In genomic region chr11:105152357-105152899, GRCm38 (mm10) we compare ENCODE assay signal across 19 mouse cellular contexts. TPM values are rescaled to one million over a fixed set of nuclear protein-coding genes. Genes with fewer than 3 reads are reported as not detected.
DNase-seq lines count a peak whose midpoint lies in the region; ATAC-seq and TF ChIP-seq lines count a peak whose summit lies in the region.
"Had no signal": no experiment of that assay in that cellular context is flagged by ENCODE, and none has a peak within 500 bp of the region (broad histone marks: within the 10 kb centered on the region; RNA-seq: fewer than 3 reads in every experiment).

No protein-coding gene starts in this region.

- no peaks in the 10 kb centered on the region for H3K36me3 ChIP-seq in heart, embryonic 12.5 days
- H3K36me3 ChIP-seq in liver, embryonic 14.5 days (replicated peaks; ENCODE audit: control insufficient read depth, insufficient read depth, low read depth) = no peaks in the 10 kb centered on the region
- no peaks in the 10 kb centered on the region for H3K36me3 ChIP-seq in stomach, postnatal 0 days (ENCODE audit: control insufficient read depth, insufficient read depth, low read length)
- no peaks in the 10 kb centered on the region for H3K36me3 ChIP-seq in midbrain, embryonic 10.5 days
- H3K36me3 ChIP-seq: embryonic facial prominence, embryonic 12.5 days; heart, embryonic 13.5 days; hindbrain, embryonic 13.5 days had no signal

- no peak overlapping the region for H3K4me2 ChIP-seq in heart, embryonic 12.5 days
- peak overlapping the region; percentile 79 for H3K4me2 ChIP-seq in liver, embryonic 14.5 days (ENCODE audit: low read depth)
- no peak overlapping the region for H3K4me2 ChIP-seq in stomach, postnatal 0 days (replicated peaks; ENCODE audit: low read depth)
- H3K4me2 ChIP-seq: midbrain, embryonic 11.5 days had no signal

- H3K27ac ChIP-seq in heart, embryonic 12.5 days (ENCODE audit: poor library complexity, severe bottlenecking) = no peak overlapping the region
- H3K27ac ChIP-seq in liver, embryonic 14.5 days = peak overlapping the region; percentile 91
- no peak overlapping the region for H3K27ac ChIP-seq in stomach, postnatal 0 days (replicated peaks)
- H3K27ac ChIP-seq in midbrain, embryonic 10.5 days (replicated peaks) = no peak overlapping the region
- H3K27ac ChIP-seq: forebrain, embryonic 13.5 days; hindbrain, embryonic 13.5 days had no signal

- TF ChIP-seq EP300 in liver, embryonic 14.5 days (IDR thresholded peaks at IDR 0.05; ENCODE audit: low read depth) = peak; percentile 86
- no peak for TF ChIP-seq EP300 in stomach, postnatal 0 days (optimal IDR thresholded peaks at IDR 0.05)

- no peaks in the 10 kb centered on the region for H3K27me3 ChIP-seq in heart, embryonic 12.5 days (replicated peaks)
- H3K27me3 ChIP-seq in liver, embryonic 14.5 days (ENCODE audit: control insufficient read depth, insufficient read depth, low read length) = no peaks in the 10 kb centered on the region
- H3K27me3 ChIP-seq in stomach, postnatal 0 days (ENCODE audit: control insufficient read depth, insufficient read depth, low read length) = no peaks in the 10 kb centered on the region
- H3K27me3 ChIP-seq in midbrain, embryonic 10.5 days (ENCODE audit: low read depth, poor library complexity, severe bottlenecking) = peaks cover 14% of the 10 kb centered on the region
- H3K27me3 ChIP-seq: forebrain, embryonic 13.5 days; heart, embryonic 13.5 days; hindbrain, embryonic 13.5 days had no signal

- no peak overlapping the region for H3K9ac ChIP-seq in heart, embryonic 12.5 days
- peak overlapping the region; percentile 61 for H3K9ac ChIP-seq in liver, embryonic 14.5 days (replicated peaks)
- H3K9ac ChIP-seq in stomach, postnatal 0 days (ENCODE audit: low read length) = no peak overlapping the region
- H3K9ac ChIP-seq: embryonic facial prominence, embryonic 12.5 days; forebrain, embryonic 13.5 days; hindbrain, embryonic 13.5 days; lung, embryonic 14.5 days had no signal

- no peak for DNase-seq in heart, adult 11 months
- DNase-seq in c-Kit-positive CD71-positive TER-119-negative erythroid progenitor cells, embryonic 14.5 days (ENCODE audit: low read depth) = peak; percentile 74
- DNase-seq in liver, embryonic 14.5 days (ENCODE audit: low read depth in 3 of 3, low spot score in 3 of 3) = peak; percentile 70 to 80 (median 74)
- no peak for DNase-seq in stomach, postnatal 0 days (ENCODE audit: low spot score)
- no peak for DNase-seq in cerebellum, postnatal 36 days
- DNase-seq in midbrain, embryonic 10.5 days (ENCODE audit: low spot score) = no peak
- no peak for DNase-seq in right cerebral cortex, postnatal 14 days
- DNase-seq: cerebellum, adult 18-20 months; gastrocnemius, postnatal 10 days; kidney, adult 9 months; lung, embryonic 14.5 days had no signal

- H3K4me1 ChIP-seq in heart, embryonic 12.5 days (replicated peaks) = peaks cover 46% of the 10 kb centered on the region
- peaks cover 39 to 65% of the 10 kb centered on the region in 2 experiments for H3K4me1 ChIP-seq in liver, embryonic 14.5 days (replicated peaks; ENCODE audit: control insufficient read depth in 2 of 2, insufficient read depth in 2 of 2, low read length in 1 of 2)
- no peaks in the 10 kb centered on the region for H3K4me1 ChIP-seq in stomach, postnatal 0 days (replicated peaks; ENCODE audit: control insufficient read depth, insufficient read depth)
- peaks cover 28% of the 10 kb centered on the region for H3K4me1 ChIP-seq in midbrain, embryonic 10.5 days

- H3K4me3 ChIP-seq in heart, embryonic 12.5 days = no peak overlapping the region
- H3K4me3 ChIP-seq in liver, embryonic 14.5 days (ENCODE audit: insufficient read depth in 1 of 2, low read depth in 2 of 2, low read length in 2 of 2) = peak overlapping the region; percentile 34 to 54
- H3K4me3 ChIP-seq in stomach, postnatal 0 days (ENCODE audit: low read depth, low read length) = no peak overlapping the region
- H3K4me3 ChIP-seq in midbrain, embryonic 10.5 days = no peak overlapping the region
- H3K4me3 ChIP-seq: embryonic facial prominence, embryonic 12.5 days; forebrain, embryonic 13.5 days; hindbrain, embryonic 13.5 days had no signal

- 73% methylated on average over 11 of the region's 11 CpGs for WGBS in heart, embryonic 12.5 days
- WGBS in liver, embryonic 14.5 days (ENCODE audit: insufficient replicate concordance) = 16% methylated on average over 11 of the region's 11 CpGs
- WGBS in stomach, postnatal 0 days = 74% methylated on average over 11 of the region's 11 CpGs
- WGBS in midbrain, embryonic 10.5 days = 84% methylated on average over 11 of the region's 11 CpGs

- H3K9me3 ChIP-seq in heart, embryonic 12.5 days (replicated peaks) = no peaks in the 10 kb centered on the region
- no peaks in the 10 kb centered on the region for H3K9me3 ChIP-seq in liver, embryonic 14.5 days (ENCODE audit: control insufficient read depth, low read length)
- no peaks in the 10 kb centered on the region for H3K9me3 ChIP-seq in stomach, postnatal 0 days (ENCODE audit: control insufficient read depth, low read length)
- no peaks in the 10 kb centered on the region for H3K9me3 ChIP-seq in midbrain, embryonic 10.5 days (replicated peaks)
- H3K9me3 ChIP-seq: embryonic facial prominence, embryonic 12.5 days; forebrain, embryonic 13.5 days; heart, embryonic 13.5 days; hindbrain, embryonic 13.5 days had no signal

- no peak for TF ChIP-seq CTCF in liver, embryonic 14.5 days (IDR thresholded peaks at IDR 0.05; ENCODE audit: low read depth)
- no peak for TF ChIP-seq CTCF in stomach, postnatal 0 days (IDR thresholded peaks at IDR 0.05; ENCODE audit: low read depth)

- ATAC-seq in heart, embryonic 12.5 days (ENCODE audit: insufficient number of reproducible peaks, low FRiP score) = peak; percentile 34; the same call in 1 of the 2 replicates
- peak; percentile 89 for ATAC-seq in liver, embryonic 14.5 days (ENCODE audit: insufficient read depth)
- ATAC-seq in stomach, postnatal 0 days (ENCODE audit: low FRiP score, low TSS enrichment) = peak; percentile 30; the same call in 1 of the 2 replicates
- ATAC-seq: forebrain, embryonic 13.5 days had no signal

RNA-seq across cellular contexts. Expression of gene Gm10842, which starts 5.7 kb away (rescaled TPM):
- polyA plus RNA-seq in heart, embryonic 12.5 days (2016; fragmentation: Nextera tagmentation; extraction: Ambion mirVana) = not detected in 2 replicates
- not detected in 2 replicates for polyA plus RNA-seq in liver, embryonic 14.5 days (2012; rRNA removed)
- polyA plus RNA-seq in liver, embryonic 14.5 days (2014; fragmentation: Nextera tagmentation; extraction: Ambion mirVana) = not detected in 2 replicates
- polyA plus RNA-seq in stomach, postnatal 0 days (2015; fragmentation: Nextera tagmentation; extraction: Ambion mirVana) = not detected in 2 replicates
- not detected in 2 replicates for polyA plus RNA-seq in midbrain, embryonic 10.5 days (2016; fragmentation: Nextera tagmentation; extraction: Ambion mirVana)
- polyA plus RNA-seq: C2C12; embryonic facial prominence, embryonic 12.5 days; forebrain, embryonic 13.5 days; heart, embryonic 13.5 days; hindbrain, embryonic 13.5 days; lung, embryonic 14.5 days; midbrain, embryonic 11.5 days; testis, adult 2 months had no signal

RNA-seq across cellular contexts. Expression of gene Tlk2, which starts 26.2 kb away (rescaled TPM):
- polyA plus RNA-seq in heart, embryonic 12.5 days (2016; fragmentation: Nextera tagmentation; extraction: Ambion mirVana) = 20.7 and 21.0 TPM in 2 replicates
- 12.0 and 16.3 TPM in 2 replicates for polyA plus RNA-seq in liver, embryonic 14.5 days (2012; rRNA removed)
- polyA plus RNA-seq in liver, embryonic 14.5 days (2014; fragmentation: Nextera tagmentation; extraction: Ambion mirVana) = 10.2 and 10.6 TPM in 2 replicates
- polyA plus RNA-seq in stomach, postnatal 0 days (2015; fragmentation: Nextera tagmentation; extraction: Ambion mirVana) = 7.4 and 8.4 TPM in 2 replicates
- 22.8 and 23.8 TPM in 2 replicates for polyA plus RNA-seq in midbrain, embryonic 10.5 days (2016; fragmentation: Nextera tagmentation; extraction: Ambion mirVana)

RNA-seq across cellular contexts. Expression of gene Mettl2, which starts 26.2 kb away (rescaled TPM):
- polyA plus RNA-seq in heart, embryonic 12.5 days (2016; fragmentation: Nextera tagmentation; extraction: Ambion mirVana) = 28.6 and 30.0 TPM in 2 replicates
- polyA plus RNA-seq in liver, embryonic 14.5 days (2012; rRNA removed) = 12.0 and 16.6 TPM in 2 replicates
- polyA plus RNA-seq in liver, embryonic 14.5 days (2014; fragmentation: Nextera tagmentation; extraction: Ambion mirVana) = 14.2 and 14.6 TPM in 2 replicates
- polyA plus RNA-seq in stomach, postnatal 0 days (2015; fragmentation: Nextera tagmentation; extraction: Ambion mirVana) = 14.9 and 15.0 TPM in 2 replicates
- polyA plus RNA-seq in midbrain, embryonic 10.5 days (2016; fragmentation: Nextera tagmentation; extraction: Ambion mirVana) = 51.4 and 56.3 TPM in 2 replicates

Comparison
In these comparisons a context has a peak if more than half of its experiments do, and no peak if none do; other contexts are left out.
1. ATAC-seq: peak in every context shown above with its lines; median percentile 89 in liver, embryonic 14.5 days; 34 in heart, embryonic 12.5 days; 30 in stomach, postnatal 0 days.
2. H3K4me3 ChIP-seq: peak in liver, embryonic 14.5 days (2 of 2); none in heart, embryonic 12.5 days (single experiment), stomach, postnatal 0 days (single experiment) and midbrain, embryonic 10.5 days (single experiment).
3. DNase-seq: peak in c-Kit-positive CD71-positive TER-119-negative erythroid progenitor cells, embryonic 14.5 days (single experiment) and liver, embryonic 14.5 days (3 of 3); none in heart, adult 11 months (single experiment), stomach, postnatal 0 days (single experiment), cerebellum, postnatal 36 days (0 of 2), midbrain, embryonic 10.5 days (single experiment) and right cerebral cortex, postnatal 14 days (single experiment).